Mouse (Mus musculus) A20 (cell line): ENCODE data around the gene Lrrc23.
"Not testable (repeated sequence)": the region's sequence is repeated elsewhere in the genome, so short reads cannot be mapped to it uniquely, and the experiment has no call there.

ENCODE experiments used
- DNase-seq: peaks from one replicate; pipeline ENCODE4 v3.0.0-alpha.2; 2011; ENCODE audit warnings: low read depth, low spot score

The Lrrc23 gene

DNA sequence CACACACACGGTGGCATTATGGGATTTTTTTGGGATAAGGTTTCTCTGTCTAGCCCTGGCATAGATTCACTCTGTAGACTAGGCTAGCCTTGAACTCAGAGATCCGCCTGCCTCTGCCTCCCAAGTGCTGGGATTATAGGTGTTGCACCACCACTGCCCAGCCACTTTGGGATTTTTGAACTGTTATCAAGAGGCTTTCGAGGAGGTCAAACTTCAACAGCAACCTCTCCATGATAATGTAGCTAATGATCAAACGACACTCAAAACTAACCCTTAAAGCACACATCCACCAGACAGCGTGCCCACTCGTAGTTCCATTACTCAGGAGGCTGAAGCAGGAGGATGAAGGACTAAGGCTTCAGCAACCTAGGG lies 28.4 kb upstream of the Lrrc23 start:
- DNase-seq, result no peak

DNA sequence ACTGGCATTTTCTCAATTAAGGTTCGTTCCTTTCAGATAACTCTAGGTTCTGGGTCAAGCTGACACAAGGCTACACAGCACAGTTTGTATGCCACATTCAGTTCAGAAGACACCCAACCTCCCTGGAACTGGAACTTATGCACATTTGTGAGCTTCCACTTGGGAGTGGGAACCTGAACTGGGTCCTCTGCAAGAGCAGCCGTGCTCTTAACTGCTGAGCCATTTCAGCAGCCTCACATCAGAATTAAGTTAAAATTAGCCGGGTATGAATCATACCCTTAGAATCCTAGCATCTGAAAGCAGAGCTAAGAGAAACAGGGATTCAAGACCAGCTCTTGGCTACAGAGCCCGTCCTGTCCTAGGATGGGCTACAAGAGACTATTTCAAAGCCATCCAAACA lies 27.8 kb upstream of the Lrrc23 start:
- peak; percentile 33 for DNase-seq

DNA sequence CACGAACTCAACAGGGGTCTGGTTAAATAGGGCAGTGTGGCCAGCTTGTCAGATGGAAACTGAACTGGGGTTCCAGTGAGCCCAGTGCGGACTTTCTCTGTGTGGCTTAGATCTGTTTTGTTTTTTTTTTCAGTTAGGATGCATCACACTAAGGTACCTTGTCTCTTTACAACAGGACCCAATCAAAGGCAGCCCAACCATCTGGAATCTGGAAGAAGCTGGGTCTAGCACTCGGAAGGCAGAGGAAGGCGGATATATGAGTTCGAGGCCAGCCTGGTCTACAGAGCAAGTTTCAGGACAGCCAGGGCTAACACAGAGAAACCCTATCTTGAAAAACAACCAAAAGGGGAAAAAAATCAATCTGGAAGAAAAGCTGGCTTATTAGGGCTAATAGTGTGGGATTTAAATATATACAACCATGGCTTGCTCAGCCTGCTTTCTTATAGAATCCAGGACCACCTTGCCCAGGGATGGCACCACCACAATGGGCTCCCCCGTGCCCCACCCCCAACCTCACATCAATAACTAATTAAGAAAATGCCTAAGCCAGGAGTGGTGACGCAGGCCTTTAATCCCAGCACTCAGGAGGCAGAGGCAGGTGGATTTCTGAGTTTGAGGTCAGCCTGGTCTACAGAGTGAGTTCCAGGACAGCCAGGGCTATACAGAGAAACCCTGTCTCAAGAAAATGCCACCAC lies 27.1 kb upstream of the Lrrc23 start:
- DNase-seq, result no peak

DNA sequence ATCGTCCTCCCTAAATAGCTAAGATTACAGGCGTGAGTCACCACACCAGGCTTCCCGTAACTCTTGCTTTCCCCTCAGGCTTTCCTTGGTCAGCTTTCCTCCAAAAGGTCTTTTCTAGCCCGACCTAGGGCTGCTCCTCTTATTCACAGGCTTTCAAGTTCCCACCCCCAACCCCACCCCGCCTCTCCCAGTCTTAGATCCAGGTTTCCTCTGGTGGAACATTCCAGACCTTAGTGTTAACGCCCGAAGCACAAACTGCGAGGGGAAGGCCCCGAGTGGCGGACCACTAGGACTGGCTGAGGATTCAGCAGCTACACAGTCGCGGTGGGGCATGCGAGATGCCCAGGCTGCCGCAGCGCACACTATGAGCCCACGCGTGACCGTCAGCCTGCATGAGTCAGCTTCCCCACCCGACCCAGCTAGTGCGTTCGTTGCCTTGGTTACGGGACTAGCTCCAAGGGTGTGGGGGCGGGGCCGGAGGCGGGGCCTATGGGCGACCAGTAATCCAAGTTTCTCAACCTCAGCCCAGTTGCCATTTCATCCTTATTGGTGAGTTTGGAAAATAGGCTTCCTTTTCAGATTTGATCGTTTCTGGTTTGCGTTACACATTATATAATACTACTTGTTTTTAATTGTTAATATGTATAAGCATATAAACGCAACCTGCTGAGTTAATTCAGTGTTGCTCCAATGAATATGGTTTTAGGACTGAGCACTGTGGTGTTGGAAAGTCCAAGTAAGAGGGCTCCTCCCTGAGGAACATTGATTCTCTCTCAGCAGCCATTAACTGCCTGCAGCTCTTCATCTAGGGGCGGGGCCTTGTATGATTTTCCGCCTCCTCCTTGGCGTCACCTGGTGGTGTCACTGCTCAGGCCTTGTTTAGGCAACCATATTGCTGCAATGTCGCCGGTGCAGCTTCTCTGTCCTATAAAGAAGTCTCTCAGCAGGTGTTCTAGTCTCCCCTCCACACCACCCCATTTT lies 26.1 kb upstream of the Lrrc23 start:
- peak; percentile 89 for DNase-seq

DNA sequence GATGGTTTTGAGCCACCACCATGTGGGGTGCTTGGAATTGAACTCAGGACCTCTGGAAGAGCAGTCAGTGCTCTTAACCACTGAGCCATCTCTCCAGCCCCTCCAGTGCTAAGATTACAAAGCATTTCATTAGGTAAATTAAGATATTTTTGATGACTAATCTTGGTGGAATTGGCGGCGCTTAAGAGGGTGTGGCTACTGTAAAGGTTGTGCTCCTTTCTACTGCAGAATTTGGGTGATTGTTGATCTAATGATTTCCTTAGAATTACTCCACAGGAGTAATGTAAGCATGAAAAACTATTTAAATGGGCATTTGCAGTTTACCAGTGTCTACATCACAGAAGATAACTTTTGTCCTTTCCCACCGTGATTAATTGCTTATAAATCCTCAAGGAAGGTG lies 24.8 kb upstream of the Lrrc23 start:
- DNase-seq, result no peak

DNA sequence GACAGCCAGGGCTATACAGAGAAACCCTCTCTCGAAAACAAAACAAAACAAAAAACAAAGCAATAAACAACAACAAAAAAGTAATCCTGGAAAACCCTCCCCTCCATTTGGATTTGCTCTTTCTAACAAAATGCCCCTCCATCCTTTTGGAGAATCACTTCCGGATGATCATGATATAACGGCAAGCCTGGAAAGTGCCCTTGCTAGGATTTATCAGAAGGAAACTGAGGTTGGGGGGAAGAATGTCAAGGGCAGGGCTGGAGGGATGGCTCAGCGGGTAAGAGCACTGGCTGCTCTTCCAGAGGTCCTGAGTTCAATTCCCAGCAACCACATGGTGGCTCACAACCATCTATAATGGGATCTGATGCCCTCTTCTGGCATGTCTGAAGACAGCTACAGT lies 24.2 kb upstream of the Lrrc23 start:
- not testable (repeated sequence) for DNase-seq

DNA sequence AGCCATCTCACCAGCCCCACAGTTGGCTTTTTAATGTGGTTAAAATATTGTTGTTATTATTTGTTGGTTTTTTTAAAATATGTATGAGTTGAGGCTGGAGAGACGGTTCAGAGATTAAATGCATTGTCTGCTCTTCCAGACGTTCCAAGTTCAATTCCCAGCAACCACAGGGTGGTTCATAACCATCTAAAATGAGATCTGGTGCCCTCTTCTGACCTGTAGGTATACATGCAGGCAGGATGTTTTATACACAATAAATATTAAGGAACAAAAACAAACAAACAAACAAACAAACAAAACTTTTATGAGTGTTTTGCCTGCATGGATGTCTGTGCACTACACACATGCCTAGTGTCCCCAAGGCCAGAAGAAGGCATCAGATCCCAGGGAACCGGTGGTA lies 23.5 kb upstream of the Lrrc23 start:
- DNase-seq, result no peak

DNA sequence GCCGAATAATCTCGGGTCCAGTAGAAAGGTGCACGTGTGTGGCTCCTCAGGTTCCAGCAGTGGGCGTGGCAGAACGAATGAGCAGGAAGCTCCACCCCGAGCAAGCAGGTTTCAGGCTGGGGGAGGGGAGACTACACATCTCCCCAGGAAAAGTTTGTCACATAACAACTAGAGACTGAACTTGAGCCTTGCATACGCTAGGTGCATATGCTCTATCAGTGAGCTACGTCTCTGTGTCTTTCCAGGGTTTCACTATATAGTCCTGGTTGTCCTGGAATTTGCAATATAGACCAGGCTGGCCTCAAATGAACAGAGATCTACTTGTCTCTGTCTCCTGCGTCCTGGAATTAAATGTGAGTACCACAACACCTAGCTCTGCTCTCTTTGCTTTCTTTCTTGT lies 22.9 kb upstream of the Lrrc23 start:
- not testable (repeated sequence) for DNase-seq

DNA sequence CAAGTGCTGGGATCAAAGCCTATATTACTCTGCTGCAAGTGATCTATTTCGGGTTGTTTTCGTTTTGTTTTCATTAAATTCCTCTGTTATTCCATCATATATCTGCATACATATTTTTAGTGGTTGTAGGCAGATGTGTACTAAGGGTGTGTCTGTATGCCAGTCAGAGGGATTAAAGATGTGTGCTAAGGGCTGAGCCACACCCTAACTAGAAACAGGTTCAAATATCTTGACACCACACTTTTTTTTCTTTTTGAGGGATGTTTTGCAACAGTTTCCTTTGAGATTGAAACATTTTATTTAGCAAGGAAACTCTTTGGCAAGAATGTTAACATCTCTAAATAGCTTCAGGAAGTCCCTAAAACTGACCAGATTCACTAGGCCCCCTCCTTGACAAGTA lies 16.7 kb upstream of the Lrrc23 start:
- no peak for DNase-seq

DNA sequence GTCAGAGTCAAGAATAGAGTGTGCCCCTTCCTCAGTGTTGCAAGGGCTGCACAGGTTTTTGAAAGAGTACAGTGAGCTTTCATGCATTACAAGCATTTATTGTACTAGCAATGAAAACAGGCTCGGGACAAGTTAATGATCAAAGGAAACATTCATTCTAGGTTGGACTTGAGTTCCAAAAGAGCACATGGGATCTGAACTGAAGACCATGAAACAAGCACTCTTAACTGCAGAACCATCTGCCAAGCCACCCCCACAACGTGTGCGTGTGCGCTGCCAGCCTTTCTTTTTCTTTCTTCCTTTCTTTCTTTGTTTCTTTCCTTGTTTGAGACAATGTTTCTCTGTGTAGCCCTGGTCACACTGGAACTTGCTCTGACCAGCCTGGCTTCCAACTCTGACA lies 16.3 kb upstream of the Lrrc23 start:
- DNase-seq, result no peak

DNA sequence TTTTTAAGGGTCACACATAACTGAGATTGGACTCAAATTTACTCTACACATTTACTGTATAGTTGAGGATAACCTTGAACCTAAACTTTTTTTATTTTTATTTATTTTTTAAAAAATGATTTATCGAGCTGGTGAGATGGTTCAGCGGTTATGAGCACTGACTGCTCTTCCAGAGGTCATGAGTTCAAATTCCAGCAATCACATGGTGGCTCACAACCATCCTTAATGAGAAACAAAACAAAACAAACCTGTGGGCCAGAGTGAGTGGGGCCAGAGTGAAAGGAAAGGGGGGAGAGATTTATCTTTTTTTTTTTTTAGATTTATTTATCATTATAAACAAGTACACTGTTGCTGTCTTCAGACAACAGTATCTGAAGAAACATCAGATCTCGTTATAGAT lies 12.4 kb upstream of the Lrrc23 start:
- DNase-seq, result no peak

DNA sequence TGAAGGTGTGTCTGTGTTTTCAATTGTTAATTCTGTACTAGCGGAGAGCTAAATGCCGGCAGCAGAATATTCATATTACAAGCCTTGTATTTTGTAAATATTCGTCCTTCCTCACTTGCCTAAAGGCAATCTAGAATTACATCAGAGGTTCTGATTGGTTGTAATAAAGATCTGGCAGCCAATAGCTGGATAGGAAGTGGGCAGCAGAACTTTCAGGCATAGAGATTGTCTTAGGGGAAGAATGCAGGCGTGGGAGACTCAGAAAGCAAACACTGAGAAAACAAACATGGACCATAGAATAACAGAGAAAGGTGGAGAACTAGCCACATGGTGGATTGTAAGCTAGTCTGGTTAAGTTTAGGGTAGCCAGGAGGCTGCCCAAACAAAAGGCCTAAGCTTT lies 10.6 kb upstream of the Lrrc23 start:
- no peak for DNase-seq

DNA sequence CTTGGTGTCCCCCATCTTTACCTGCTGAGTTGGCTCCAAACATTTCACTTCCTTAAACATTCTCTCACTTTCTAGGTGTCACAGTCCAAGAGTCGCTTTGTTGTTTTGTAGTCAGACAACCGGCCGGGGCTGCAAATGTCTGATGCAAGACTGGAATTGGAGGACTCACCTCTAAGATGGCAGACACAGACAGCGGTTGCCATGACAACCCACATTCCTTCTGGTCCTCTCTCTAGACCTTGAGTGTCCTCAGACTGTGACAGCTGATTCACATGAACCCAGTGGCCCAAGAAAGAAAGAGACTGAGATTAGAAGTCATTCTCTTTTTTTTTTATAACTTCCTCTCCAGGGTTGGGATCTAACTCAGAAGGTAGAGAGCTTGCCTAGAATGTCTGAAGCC lies 10.0 kb upstream of the Lrrc23 start:
- no peak for DNase-seq

DNA sequence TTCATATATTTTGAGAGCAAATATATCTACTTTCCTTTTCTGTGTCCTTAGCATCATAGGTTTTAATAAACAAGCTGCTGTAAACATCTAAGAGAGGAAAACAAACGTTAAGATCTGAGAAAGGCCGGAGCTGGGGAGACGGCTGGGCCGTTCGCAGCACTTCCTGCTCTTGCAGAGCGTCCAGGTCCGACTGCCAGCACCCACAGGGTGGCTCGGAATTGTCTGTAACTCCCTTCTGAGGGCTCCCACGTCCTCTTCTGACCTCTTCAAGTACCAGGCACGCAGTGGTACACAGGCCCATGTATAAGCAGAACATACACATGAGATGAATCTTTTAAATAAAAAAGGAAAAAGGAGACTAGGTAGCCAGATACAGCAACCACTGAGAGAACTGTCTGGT lies 8.2 kb upstream of the Lrrc23 start:
- DNase-seq, result no peak

DNA sequence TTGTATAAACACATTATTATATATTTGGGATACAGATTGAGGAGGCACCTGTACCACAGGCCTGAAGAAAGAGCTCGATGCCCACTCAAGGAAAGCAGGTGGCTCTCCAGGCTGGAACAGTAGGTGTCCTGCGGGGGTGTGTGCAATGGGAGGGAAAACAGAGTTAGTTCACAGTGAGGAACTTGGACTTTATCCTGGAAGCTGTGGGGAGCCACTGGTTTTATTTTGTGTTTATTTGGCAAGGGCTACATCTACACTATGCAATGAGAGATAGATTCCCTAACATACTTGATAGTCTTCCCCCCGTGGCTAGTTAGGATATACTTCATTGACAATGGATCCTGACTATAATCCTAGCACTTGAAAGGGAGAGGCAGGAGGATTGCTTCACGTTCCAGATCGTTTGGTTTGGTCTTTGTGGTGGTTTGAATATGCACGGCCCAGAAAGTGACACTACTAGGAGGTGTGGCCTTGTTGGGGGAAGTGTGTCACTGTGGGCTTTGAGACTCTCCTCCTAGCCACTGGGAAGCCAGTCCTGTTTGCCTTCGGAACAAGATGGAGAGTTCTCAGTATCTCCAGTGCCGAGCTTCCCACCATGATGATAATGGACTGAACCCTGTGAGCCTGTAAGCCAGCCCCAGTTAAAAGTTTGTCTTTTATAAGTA lies 7.4 kb upstream of the Lrrc23 start:
- no peak for DNase-seq

DNA sequence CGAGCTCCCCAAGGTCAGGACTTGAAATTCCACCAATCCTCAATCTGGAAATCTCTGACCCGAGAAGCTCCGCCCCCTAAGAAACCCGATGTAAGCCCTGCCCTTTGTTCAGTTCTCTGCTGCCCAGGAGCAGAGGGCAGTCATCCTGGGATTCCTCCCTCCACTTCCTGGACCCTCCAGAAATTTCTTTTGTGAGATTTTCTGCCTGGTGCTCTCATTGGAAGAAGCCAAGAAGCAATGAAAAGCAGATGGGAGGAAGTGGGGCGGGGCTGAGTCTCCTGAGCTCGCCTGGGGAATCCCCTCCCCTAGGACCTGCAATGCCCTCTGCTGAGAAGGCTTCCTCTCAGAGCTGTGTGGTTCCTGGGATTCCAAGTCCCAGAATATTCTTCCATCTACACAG lies 2.9 kb upstream of the Lrrc23 start:
- DNase-seq, result peak; percentile 76

DNA sequence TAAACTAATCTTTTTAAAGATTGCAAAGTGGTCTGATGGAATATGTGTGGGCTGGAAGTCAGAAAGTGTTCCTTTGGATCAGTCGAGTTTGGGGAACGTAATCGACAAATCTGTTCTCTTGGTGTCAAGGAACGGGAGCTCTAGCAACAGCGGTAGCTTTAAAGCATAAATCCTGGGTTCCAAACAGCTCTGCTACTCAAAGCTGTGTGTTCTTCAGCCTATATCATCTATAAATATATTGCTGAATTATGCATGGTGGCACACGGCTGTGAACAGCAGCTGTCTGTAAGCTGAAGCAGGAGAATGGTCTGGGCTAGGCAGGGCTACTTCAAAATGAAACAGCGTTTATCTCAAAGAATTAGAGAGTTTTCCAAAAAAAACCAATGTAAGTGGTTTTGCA lies 1.4 kb upstream of the Lrrc23 start:
- DNase-seq, result no peak

DNA sequence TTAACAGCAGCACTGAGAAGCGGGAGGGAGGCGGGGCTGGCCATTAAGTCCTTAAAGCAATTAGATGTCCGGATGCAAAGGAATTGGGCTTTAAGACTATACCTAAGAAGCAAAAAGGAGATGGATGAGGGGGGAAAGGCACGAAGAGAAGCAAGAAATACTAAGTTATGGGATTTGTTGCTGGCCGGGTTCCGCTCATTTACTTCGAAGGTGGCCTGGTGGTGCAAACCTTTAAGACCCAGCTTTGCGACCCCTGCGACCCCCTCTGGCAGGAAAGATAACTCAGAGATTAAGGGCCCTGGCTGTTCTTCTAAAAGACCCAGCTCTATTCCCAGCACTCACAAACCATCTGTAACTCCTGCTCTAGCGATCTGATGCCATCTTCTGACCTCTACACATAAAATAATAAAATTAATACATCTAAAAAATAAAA lies 473 bp upstream of the Lrrc23 start:
- no peak for DNase-seq

DNA sequence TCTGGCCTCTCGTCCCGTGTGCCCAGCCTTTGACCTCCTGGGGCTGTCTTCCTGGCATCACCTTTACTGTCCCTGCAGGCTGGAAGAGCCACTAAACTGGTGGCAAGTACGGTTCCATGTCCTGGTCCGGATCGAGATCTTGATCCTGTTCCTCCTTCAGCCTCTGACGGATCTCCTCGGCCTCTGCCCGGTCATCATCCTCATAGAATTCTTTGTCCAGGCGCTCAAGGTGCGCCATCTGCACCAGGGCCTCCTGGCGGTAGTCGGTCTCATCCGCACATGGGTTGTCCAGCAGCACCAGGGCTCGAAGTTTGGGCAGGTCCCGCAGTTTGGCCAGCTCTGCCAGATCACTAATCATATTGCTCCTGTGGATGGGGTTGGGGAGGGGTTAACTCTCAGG lies 9.0 kb downstream of the Lrrc23 start:
- DNase-seq, result no peak

DNA sequence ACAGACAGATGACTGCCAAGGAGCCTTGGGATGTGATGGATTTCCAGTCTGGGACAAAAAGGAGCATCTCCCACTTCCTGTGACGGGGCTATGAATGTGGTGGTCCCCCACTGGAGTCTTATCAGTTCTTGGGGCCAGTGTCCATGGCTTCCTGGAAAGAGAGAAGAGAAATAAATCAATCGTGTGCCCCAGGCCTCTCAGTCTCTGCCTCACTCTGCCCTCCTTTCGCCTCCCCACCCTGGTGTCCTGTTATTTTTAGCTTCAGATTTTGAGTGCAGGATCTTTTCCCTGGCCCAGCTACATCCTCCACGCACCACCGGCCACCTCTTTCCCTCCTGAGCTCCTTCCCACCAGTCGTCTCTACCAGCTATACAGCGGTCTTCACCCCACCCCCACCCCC lies 9.5 kb downstream of the Lrrc23 start:
- peak; percentile 26 for DNase-seq

DNA sequence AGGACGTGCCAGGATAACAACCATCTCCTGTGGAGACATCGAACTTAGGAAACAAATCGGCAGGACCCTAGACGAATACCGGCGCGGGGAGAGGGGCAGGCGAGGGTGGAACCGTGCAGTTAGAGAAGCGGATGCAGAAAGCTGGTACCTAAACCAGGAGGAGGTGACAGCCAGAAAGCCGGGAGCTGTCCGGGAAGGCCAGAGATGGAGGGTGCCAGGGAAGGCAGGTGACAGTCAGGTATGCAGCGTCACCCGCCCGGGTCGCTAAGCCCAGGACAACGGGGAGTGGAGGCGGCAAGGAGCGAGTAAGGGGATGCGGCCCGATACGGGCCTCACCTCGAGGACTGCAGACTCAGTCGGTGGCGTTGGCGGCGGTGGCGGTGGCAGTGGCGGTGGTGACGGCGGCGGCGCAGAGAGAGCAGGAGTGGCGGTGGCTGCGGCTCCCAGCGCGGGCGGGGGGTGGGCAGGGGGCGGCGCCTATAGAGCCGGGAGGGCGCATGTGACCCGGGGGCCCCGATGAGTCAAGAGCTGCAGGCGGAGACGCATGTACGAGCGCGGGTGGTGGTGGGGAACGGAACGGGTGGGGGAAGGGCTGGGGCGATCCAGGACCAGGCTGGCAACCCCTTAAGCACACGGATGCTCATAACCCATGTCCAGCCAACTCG lies 10.3 kb downstream of the Lrrc23 start, which contains the start of gene Eno2:
Eno2 (minus strand) TSS at position 573 of the 665 bp plus-strand sequence.
- peak; percentile 91 for DNase-seq

DNA sequence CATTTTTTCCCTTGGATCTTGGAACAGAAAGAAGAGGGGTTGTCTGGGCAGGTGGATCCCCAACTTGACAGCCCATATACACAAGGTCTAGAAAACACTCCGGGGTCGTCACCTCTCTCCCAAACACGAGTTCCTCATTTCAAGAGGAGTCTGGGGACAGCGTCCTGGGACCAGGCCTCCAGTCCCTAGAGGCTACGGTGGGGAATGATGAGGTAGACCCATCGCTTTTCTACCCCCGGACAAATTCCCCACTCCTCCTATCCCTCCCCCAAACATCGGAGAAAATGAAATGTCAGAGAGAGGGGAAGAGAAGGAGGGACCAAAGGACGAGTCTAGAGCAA lies 10.9 kb downstream of the Lrrc23 start:
- DNase-seq, result no peak
